Mouse (Mus musculus): ENCODE data around the gene Dazap2.

DNA sequence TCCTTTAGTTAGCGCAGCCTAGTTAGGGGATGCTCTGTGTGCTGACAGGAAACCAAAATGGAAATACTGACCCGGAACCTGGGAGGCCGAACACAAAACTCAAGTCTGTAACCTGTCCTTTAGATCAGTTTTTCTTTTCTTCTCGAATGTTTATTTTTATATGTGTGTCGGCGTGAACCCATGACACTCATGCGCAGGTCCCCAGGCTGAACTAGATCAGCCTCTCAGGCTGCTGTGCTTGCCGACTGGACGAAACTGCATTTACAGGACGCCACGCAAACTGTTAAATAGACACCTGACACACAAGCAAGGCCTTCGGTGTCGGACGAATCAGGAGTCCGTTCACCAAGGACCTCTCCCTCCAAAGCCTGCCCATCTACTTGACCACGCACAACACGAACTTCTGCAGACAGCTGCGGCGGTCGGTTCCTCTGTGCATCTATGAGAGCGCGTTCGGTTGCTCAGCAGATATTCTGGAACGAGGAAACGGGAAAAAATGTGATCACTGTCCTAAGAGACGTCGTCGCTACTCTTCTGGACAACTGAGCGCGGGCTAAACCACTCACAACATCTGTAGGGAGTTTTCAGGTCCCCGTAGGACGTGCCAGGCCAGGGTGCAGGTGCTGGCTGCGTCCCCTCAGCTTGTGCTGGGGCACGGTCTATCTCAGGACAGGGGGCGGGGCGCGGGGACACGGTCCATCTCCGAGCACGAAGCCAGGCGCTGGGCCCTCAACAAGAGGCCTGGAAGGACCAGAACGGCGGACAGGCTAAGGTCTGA lies 742 bp upstream of the Dazap2 start:
- TF ChIP-seq CTCF (IDR thresholded peaks at IDR 0.05; ENCODE audit: control insufficient read depth, insufficient read depth, low read length) (no peak), POLR2A (IDR thresholded peaks at IDR 0.05; ENCODE audit: borderline replicate concordance, control insufficient read depth, low read depth, low read length) (no peak)
